Mouse (Mus musculus) CH12.LX (cell line): ENCODE measurements around the gene Mrpl52.

Source experiments
- CTCF ChIP-seq, 2 experiments: IDR thresholded peaks in 1 of 2; conservative IDR thresholded peaks in 1 of 2; 2 replicates each; pipeline ENCODE4 v1.5.1; 2011 to 2012; ENCODE audit warnings: low read depth in 2 of 2, low read length in 2 of 2, improper control_type of control experiment in 1 of 2, inconsistent platforms in 1 of 2, mild to moderate bottlenecking in 1 of 2, moderate library complexity in 1 of 2
- GABPA ChIP-seq: IDR thresholded peaks from 2 replicates; pipeline ENCODE4 v1.6.1; 2012; ENCODE audit warnings: low read depth, low read length, improper control_type of control experiment, inconsistent platforms; ENCODE audit not compliant: insufficient replicate concordance
- POLR2A ChIP-seq: IDR thresholded peaks from 2 replicates; pipeline ENCODE4 v1.6.1; 2011; ENCODE audit warnings: low read depth, mild to moderate bottlenecking, improper control_type of control experiment, low read length
- SMC3 ChIP-seq: IDR thresholded peaks from 2 replicates; pipeline ENCODE4 v1.6.1; 2011; ENCODE audit warnings: low read depth, low read length, improper control_type of control experiment
- TCF12 ChIP-seq: IDR thresholded peaks from 2 replicates; pipeline ENCODE4 v1.6.1; 2014; ENCODE audit warnings: low read depth, mild to moderate bottlenecking, inconsistent platforms, low read length, improper control_type of control experiment
- UBTF ChIP-seq: IDR thresholded peaks from 2 replicates; pipeline ENCODE4 v1.6.1; 2012; ENCODE audit warnings: low read depth, mild to moderate bottlenecking, inconsistent platforms, low read length, improper control_type of control experiment, moderate library complexity
- ZNF384 ChIP-seq: IDR thresholded peaks from 2 replicates; pipeline ENCODE4 v1.6.1; 2012; ENCODE audit warnings: low read depth, low read length, improper control_type of control experiment, inconsistent platforms

- TF ChIP-seq CTCF (conservative IDR thresholded peaks at IDR 0.05 in 1 of 2, IDR thresholded peaks at IDR 0.05 in 1 of 2; ENCODE audit: low read depth in 2 of 2, low read length in 2 of 2) (no peak), UBTF (no peak), GABPA (no peak), ZNF384 (no peak), POLR2A (no peak), SMC3 (no peak), TCF12 (peak; percentile 47; the same call in 1 of the 2 replicates)
Measured at GRCm38 (mm10) chr14:54435194-54435918, 8.6 kb downstream of the Mrpl52 start.
